ENCODE assay signal across 1 mouse cellular context in the genomic region with DNA sequence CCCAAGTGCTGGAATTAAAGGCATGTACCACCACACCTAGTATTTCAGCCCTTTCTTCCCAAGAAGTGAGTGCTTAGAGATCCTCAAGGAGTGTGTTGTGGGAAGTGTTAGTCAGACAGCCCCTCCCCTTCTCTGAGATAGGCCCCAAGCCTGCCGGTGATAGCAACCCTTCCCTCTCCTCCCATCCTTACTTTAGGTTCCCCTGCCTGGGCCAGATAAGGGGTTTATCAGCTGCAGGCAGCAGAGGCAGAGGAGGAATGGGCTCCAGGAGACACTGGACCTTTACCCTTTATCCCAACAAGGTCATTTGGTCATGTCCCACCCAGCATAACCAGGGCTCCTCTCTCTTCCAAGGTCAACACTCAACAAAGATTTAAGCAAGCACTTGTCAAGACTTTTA.
TF ChIP-seq lines count a peak whose summit lies in the region.

No protein-coding gene starts in this region.

TF ChIP-seq in MEL, 35 proteins besides CTCF, POLR2A, EP300 and RAD21 (continued from another document):
- TF ChIP-seq MAFK (IDR thresholded peaks at IDR 0.05; ENCODE audit: borderline replicate concordance, low read depth, low read length) (no peak), NRF1 (IDR thresholded peaks at IDR 0.05; ENCODE audit: insufficient read depth, low read depth, low read length, poor library complexity, severe bottlenecking) (no peak), SMC3 (IDR thresholded peaks at IDR 0.05; ENCODE audit: low read depth, low read length) (peak; percentile 14; the same call in 1 of the 2 replicates), CHD2 (IDR thresholded peaks at IDR 0.05; ENCODE audit: low read length) (no peak), GATA1 (IDR thresholded peaks at IDR 0.05; ENCODE audit: low read depth, low read length) (peak; percentile 95), RCOR1 (IDR thresholded peaks at IDR 0.05; ENCODE audit: low read depth, low read length) (peak; percentile 51), E2F4 (IDR thresholded peaks at IDR 0.05; ENCODE audit: borderline replicate concordance, low read depth, low read length) (no peak), MAX (IDR thresholded peaks at IDR 0.05; ENCODE audit: low read length) (no peak), JUND (IDR thresholded peaks at IDR 0.05; ENCODE audit: low read depth, low read length) (no peak), UBTF (IDR thresholded peaks at IDR 0.05; ENCODE audit: borderline replicate concordance, insufficient read depth, low read depth, low read length) (no peak), TCF12 (IDR thresholded peaks at IDR 0.05; ENCODE audit: low read depth, low read length) (peak; percentile 98), USF2 (IDR thresholded peaks at IDR 0.05; ENCODE audit: borderline replicate concordance in 1 of 2, insufficient read depth in 1 of 2, low read depth in 1 of 2, low read length in 2 of 2) (no peak), ZNF384 (IDR thresholded peaks at IDR 0.05; ENCODE audit: low read depth, low read length) (no peak), ELF1 (IDR thresholded peaks at IDR 0.05; ENCODE audit: low read depth, low read length) (no peak), MXI1 (IDR thresholded peaks at IDR 0.05; ENCODE audit: low read depth, low read length) (no peak), HCFC1 (IDR thresholded peaks at IDR 0.05; ENCODE audit: low read depth, low read length) (0 out of 2 replicates have a peak, but pooled peaks have one; percentile 42), MAZ (IDR thresholded peaks at IDR 0.05; ENCODE audit: low read depth, low read length) (peak; percentile 90), TBP (IDR thresholded peaks at IDR 0.05; ENCODE audit: low read depth, low read length) (peak; percentile 51), ZC3H11A (IDR thresholded peaks at IDR 0.05; ENCODE audit: low read depth, low read length) (no peak), NELFE (IDR thresholded peaks at IDR 0.05; ENCODE audit: low read depth, low read length) (0 out of 2 replicates have a peak, but pooled peaks have one; percentile 48), POLR2AphosphoS2 (IDR thresholded peaks at IDR 0.05; ENCODE audit: low read length) (peak; percentile 42; the same call in 1 of the 2 replicates), ZKSCAN1 (IDR thresholded peaks at IDR 0.05; ENCODE audit: low read depth, low read length) (no peak), BHLHE40 (IDR thresholded peaks at IDR 0.05; ENCODE audit: borderline replicate concordance, low read depth, low read length) (no peak), KAT2A (conservative IDR thresholded peaks at IDR 0.05; ENCODE audit: low read depth, low read length) (no peak), USF1 (IDR thresholded peaks at IDR 0.05; ENCODE audit: low read depth, low read length) (no peak), MYC (IDR thresholded peaks at IDR 0.05; ENCODE audit: low read depth, low read length) (0 out of 2 replicates have a peak, but pooled peaks have one; percentile 27), TAL1 (IDR thresholded peaks at IDR 0.05; ENCODE audit: low read length) (peak; percentile 97), SIN3A (IDR thresholded peaks at IDR 0.05; ENCODE audit: low read length) (peak; percentile 68; the same call in 1 of the 2 replicates), GABPA (IDR thresholded peaks at IDR 0.05; ENCODE audit: low read depth, low read length) (no peak), ZMIZ1 (IDR thresholded peaks at IDR 0.05; ENCODE audit: low read depth, low read length) (no peak; the same call in 1 of the 2 replicates), CHD1 (IDR thresholded peaks at IDR 0.05; ENCODE audit: low read depth, low read length) (no peak), MEF2A (IDR thresholded peaks at IDR 0.05; ENCODE audit: extremely low read depth, insufficient replicate concordance, low read depth, low read length, poor library complexity, severe bottlenecking) (no peak), ETS1 (IDR thresholded peaks at IDR 0.05; ENCODE audit: low read depth, low read length) (peak; percentile 76; the same call in 1 of the 2 replicates), MYB (IDR thresholded peaks at IDR 0.05; ENCODE audit: low read depth, low read length) (0 out of 2 replicates have a peak, but pooled peaks have one; percentile 34)
